Mouse (Mus musculus) heart, embryonic 11.5 days (tissue): ENCODE measurements at regions not wholly inside any gene's neighbourhood (a gene's known extent, or its start where the extent isn't known, plus 50 kb on each side); places are given as distances from the start of the nearest gene placed in this dataset.

Source experiments
- ATAC-seq: fragments of 200-750 bp; cut with Nextera tagmentation; replicated peaks from 2 replicates; pipeline ENCODE4 v1.8.0; 2017; ENCODE audit warnings: moderate library complexity; ENCODE audit not compliant: insufficient number of reproducible peaks, low FRiP score, low TSS enrichment
- H3K27ac ChIP-seq: fragments of 300-500 bp; sonication (generic); 2 replicates; pipeline ENCODE4 v1.5.1; 2014; ENCODE audit warnings: mild to moderate bottlenecking, low read depth, low read length
- H3K27me3 ChIP-seq: fragments of 300-500 bp; sonication (generic); 2 replicates; pipeline ENCODE4 v1.6.1; 2014; ENCODE audit warnings: mild to moderate bottlenecking, low read length, mixed read lengths; ENCODE audit not compliant: control insufficient read depth, insufficient read depth
- H3K36me3 ChIP-seq: fragments of 300-500 bp; sonication (generic); 2 replicates; pipeline ENCODE4 v1.6.1; 2014; ENCODE audit warnings: mild to moderate bottlenecking, low read length, moderate library complexity, mixed read lengths; ENCODE audit not compliant: control insufficient read depth, insufficient read depth
- H3K4me1 ChIP-seq: fragments of 300-500 bp; sonication (generic); 2 replicates; pipeline ENCODE4 v1.6.1; 2014; ENCODE audit warnings: low read length; ENCODE audit not compliant: control insufficient read depth, insufficient read depth
- H3K4me2 ChIP-seq: fragments of 300-500 bp; sonication (generic); 2 replicates; pipeline ENCODE4 v1.6.1; 2014; ENCODE audit warnings: mild to moderate bottlenecking, moderate library complexity
- H3K4me3 ChIP-seq: fragments of 300-500 bp; sonication (generic); 2 replicates; pipeline ENCODE4 v1.5.1; 2014; ENCODE audit warnings: low read depth, low read length
- H3K9ac ChIP-seq: fragments of 300-500 bp; sonication (generic); 2 replicates; pipeline ENCODE4 v1.6.1; 2014; ENCODE audit warnings: mild to moderate bottlenecking, low read depth, low read length, moderate library complexity
- H3K9me3 ChIP-seq: fragments of 300-500 bp; sonication (generic); replicated peaks from 2 replicates; pipeline ENCODE4 v1.6.1; 2016; ENCODE audit warnings: low read length; ENCODE audit not compliant: control insufficient read depth
- WGBS: fragments of 180-500 bp; shearing (Covaris S2); extraction: QIAGEN DNeasy Blood & Tissue Kit; methylation state at CpG from one replicate; pipeline ENCODE4 v1.1.7; 2014; ENCODE audit not compliant: insufficient replicate concordance; 5-methylcytosine and 5-hydroxymethylcytosine counted together

DNA sequence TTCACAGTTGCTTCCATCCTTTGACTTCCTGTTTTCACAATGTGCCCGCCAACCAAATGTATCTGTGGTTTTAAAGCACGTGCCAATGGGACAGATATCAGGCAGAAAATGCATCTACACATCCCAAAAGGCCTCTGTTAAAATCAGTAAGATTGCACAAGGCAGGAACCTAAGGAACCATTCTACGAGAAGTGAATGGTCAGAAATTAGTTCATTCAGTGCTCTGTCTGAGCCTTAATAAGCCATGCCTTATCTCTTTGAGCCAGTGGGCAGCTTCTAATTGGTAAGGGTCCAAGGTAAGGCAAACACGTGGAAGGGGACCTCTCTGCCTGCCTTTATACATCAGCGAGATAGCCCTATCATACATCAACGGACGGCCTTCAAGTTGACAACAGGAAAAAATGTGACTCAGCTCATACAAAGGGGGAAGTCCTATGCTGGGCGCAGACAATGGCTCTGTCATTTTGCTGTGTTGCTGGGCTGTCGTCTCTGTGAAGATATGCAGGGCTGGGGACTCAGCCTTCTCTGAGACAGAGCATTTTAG lies 78.3 kb upstream of the Tet2 start:
- H3K9me3 ChIP-seq: no peaks in the 10 kb centered on the region
- ATAC-seq: no peak
- H3K4me2 ChIP-seq: no peak overlapping the region
- H3K27me3 ChIP-seq: no peaks in the 10 kb centered on the region
- H3K27ac ChIP-seq: no peak overlapping the region
- WGBS: 35% methylated on average over 9 of the region's 9 CpGs
- H3K36me3 ChIP-seq: no peaks in the 10 kb centered on the region
- no peak overlapping the region for H3K9ac ChIP-seq
- H3K4me3 ChIP-seq: no peak overlapping the region
- H3K4me1 ChIP-seq: 0 out of 2 replicates have a peak, but pooled peaks cover 5% of the 10 kb centered on the region

- WGBS: 50% methylated on average over 3 of the region's 3 CpGs
- no peak overlapping the region for H3K27ac ChIP-seq
These were observed 79.3 kb upstream of the Tet2 start for GRCm38 (mm10) chr3:133624079-133624875.

DNA sequence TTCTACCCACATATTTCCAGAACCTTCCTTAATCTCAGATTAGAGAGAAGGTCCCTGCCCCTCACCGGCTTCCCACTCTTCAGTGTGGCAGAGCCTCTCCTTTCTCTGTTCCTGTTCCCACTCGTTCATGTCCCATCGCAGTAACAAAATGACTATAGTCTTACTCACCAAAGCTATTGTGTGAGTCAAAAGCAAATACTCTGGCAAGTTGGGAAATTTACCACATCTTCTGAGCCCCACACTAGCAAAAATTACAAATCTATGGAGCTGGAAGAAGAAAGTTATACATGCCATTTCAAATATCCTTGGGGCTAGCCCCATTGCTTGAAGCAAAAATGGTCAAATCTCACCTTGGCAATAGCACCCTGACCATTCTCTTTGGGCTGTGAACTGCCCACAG lies 80.1 kb upstream of the Tet2 start:
- Histone ChIP-seq H3K27ac (no peak overlapping the region), H3K4me1 (0 out of 2 replicates have a peak, but pooled peaks cover 5% of the 10 kb centered on the region), H3K4me3 (no peak overlapping the region), H3K9me3 (no peaks in the 10 kb centered on the region), H3K4me2 (no peak overlapping the region), H3K9ac (no peak overlapping the region), H3K36me3 (no peaks in the 10 kb centered on the region), H3K27me3 (no peaks in the 10 kb centered on the region)
- ATAC-seq: no peak
- WGBS: 86% methylated on average over 3 of the region's 3 CpGs

More at GRCm38 (mm10) chr3:133624079-133624875, 79.3 kb upstream of the Tet2 start:
- no peak overlapping the region for H3K4me3 ChIP-seq
- H3K4me1 ChIP-seq: 0 out of 2 replicates have a peak, but pooled peaks cover 5% of the 10 kb centered on the region
- ATAC-seq: no peak
- no peaks in the 10 kb centered on the region for H3K36me3 ChIP-seq
- H3K27me3 ChIP-seq: no peaks in the 10 kb centered on the region
- H3K9me3 ChIP-seq: no peaks in the 10 kb centered on the region
- H3K4me2 ChIP-seq: no peak overlapping the region
- no peak overlapping the region for H3K9ac ChIP-seq

- WGBS: 55% methylated on average over 1 of the region's 1 CpGs
- ATAC-seq: no peak
- Histone ChIP-seq H3K4me3 (no peak overlapping the region), H3K36me3 (no peaks in the 10 kb centered on the region), H3K9ac (no peak overlapping the region), H3K9me3 (no peaks in the 10 kb centered on the region), H3K4me1 (0 out of 2 replicates have a peak, but pooled peaks cover 5% of the 10 kb centered on the region), H3K4me2 (no peak overlapping the region), H3K27ac (no peak overlapping the region), H3K27me3 (no peaks in the 10 kb centered on the region)
These were observed 81.5 kb upstream of the Tet2 start for GRCm38 (mm10) chr3:133626442-133626841.

DNA sequence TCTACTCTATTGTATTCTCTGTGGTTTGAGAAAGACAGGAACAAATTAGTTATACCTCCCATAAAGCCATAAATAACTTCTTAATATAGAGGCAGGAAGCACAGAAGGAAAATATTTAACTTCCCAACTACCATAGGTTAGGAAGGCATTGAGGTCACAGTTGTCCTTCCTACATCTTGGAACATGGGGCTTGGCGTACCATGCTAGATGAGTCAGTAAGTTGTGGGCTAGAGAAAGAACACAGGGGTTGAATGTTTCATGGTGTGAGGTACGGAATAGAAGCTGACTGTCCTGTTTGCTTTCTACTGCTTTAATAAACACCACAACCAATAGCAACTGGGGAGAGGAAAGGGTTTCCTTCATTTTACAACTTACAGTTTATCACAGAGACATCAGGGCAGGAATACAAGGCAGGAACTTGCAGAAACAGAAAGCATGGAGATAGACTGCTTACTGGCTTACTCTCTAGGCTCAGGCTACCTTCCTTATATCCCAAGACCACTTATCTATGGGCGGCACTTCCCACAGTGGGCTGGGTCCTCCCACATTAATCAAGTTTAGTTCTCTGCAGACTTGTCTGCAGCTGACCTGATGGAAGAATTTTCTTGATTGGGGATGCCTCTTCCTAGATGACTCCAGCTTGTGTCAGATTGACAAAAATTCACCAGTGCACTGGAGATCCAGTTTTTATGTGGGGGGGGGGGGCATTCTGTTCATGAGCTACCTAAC lies 82.3 kb upstream of the Tet2 start:
- H3K4me2 ChIP-seq: no peak overlapping the region
- H3K27ac ChIP-seq: no peak overlapping the region
- ATAC-seq: no peak

GRCm38 (mm10) chr3:133634306-133634705 lies 89.4 kb upstream of the Tet2 start:
- Histone ChIP-seq H3K27me3 (no peaks in the 10 kb centered on the region), H3K36me3 (no peaks in the 10 kb centered on the region), H3K9ac (no peak overlapping the region), H3K27ac (no peak overlapping the region), H3K4me1 (no peaks in the 10 kb centered on the region; the same call in 1 of the 2 replicates), H3K4me3 (no peak overlapping the region), H3K9me3 (no peaks in the 10 kb centered on the region), H3K4me2 (no peak overlapping the region)
- 83% methylated on average over 5 of the region's 5 CpGs for WGBS
- ATAC-seq: no peak

More for the DNA sequence above, 82.3 kb upstream of the Tet2 start:
- H3K9me3 ChIP-seq: no peaks in the 10 kb centered on the region
- no peaks in the 10 kb centered on the region for H3K27me3 ChIP-seq
- H3K4me3 ChIP-seq: no peak overlapping the region
- H3K9ac ChIP-seq: no peak overlapping the region
- H3K36me3 ChIP-seq: no peaks in the 10 kb centered on the region
- 79% methylated on average over 3 of the region's 3 CpGs for WGBS
- H3K4me1 ChIP-seq: 0 out of 2 replicates have a peak, but pooled peaks cover 5% of the 10 kb centered on the region

GRCm38 (mm10) chr3:133645604-133646003 lies 100.7 kb upstream of the Tet2 start:
- Histone ChIP-seq H3K4me1 (no peaks in the 10 kb centered on the region), H3K9me3 (no peaks in the 10 kb centered on the region), H3K9ac (no peak overlapping the region), H3K4me2 (no peak overlapping the region), H3K27ac (no peak overlapping the region), H3K36me3 (no peaks in the 10 kb centered on the region), H3K4me3 (no peak overlapping the region), H3K27me3 (no peaks in the 10 kb centered on the region)
- WGBS: 88% methylated on average over 1 of the region's 1 CpGs
- no peak for ATAC-seq

DNA sequence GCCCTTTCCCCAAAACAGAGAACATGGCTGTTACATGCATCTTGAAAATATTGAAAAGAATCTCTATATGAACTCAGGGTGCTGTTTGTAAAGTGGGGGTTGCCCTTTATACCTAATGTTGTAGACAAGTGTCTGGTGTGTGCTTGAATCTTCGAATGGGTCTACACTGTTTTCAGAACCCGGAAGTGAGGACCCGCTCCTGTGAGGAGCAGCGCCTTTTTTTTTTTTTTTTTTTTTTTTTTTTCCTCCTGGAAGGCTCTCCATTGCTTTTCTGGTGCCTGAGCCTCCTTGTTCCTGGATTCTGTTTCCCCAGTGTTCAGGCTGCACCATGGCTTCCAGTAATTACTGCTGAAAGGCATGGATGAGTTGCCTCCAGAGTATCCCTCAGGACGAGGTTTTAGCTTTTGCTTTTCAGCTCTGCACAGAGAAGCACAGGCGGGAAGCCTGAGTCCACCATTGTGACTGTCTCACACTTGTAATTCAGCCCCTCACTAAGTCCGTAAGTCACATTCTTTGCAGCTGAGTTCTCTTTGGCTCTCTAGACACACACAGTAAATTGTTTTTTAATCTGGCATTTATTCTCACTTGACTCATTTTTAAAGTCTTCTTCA lies 101.6 kb upstream of the Tet2 start:
- Histone ChIP-seq H3K4me2 (no peak overlapping the region), H3K27ac (no peak overlapping the region), H3K27me3 (no peaks in the 10 kb centered on the region), H3K4me3 (no peak overlapping the region), H3K9ac (no peak overlapping the region), H3K36me3 (no peaks in the 10 kb centered on the region), H3K9me3 (no peaks in the 10 kb centered on the region), H3K4me1 (no peaks in the 10 kb centered on the region)
- no peak for ATAC-seq
- WGBS: 56% methylated on average over 7 of the region's 7 CpGs
